Mouse (Mus musculus): ENCODE data around the gene Gfod2. TPM values are rescaled to one million over a fixed set of nuclear protein-coding genes. Genes with fewer than 3 reads are reported as not detected.

Gene Gfod2
- total and polyA plus RNA-seq, 3 experiments, result 7.0 to 8.3 TPM; not detected in 1

DNA sequence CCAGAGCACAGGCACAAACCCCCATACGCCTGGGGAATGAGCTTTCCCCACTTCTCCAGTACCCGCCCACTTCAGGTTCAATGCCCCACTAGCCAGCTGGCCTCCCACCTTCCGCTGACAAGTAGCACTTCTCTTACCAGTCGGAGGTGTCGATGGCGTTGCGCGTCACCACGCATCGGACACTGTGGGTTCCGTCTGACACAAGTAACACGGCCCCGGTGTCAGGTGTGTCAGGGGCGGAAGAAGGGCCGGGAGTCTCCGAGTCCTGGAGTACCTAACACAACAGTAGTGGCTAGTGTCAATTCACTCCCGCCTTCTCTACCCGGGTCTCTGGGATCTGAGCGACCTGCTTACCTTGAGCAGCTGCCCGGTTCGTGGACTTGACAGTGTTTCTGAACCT lies 57.9 kb downstream of the Gfod2 start:
- Histone ChIP-seq H3K4me3 (ENCODE audit: control insufficient read depth in 1 of 2, insufficient read depth in 1 of 2, low read depth in 2 of 2, low read length in 2 of 2) (peak overlapping the region; percentile 80 to 95), H3K36me3 (ENCODE audit: control insufficient read depth in 1 of 2, insufficient read depth in 2 of 2, low read length in 2 of 2) (no peaks in the 10 kb centered on the region; a peak in 2 of 4 replicates), H3K9me3 (replicated peaks; ENCODE audit: insufficient read depth, low read length) (no peaks in the 10 kb centered on the region), H3K79me2 (ENCODE audit: control insufficient read depth, insufficient read depth, low read length, poor library complexity) (peaks cover 3% of the 10 kb centered on the region; the same call in 1 of the 2 replicates), H3K4me1 (ENCODE audit: control insufficient read depth in 1 of 2, insufficient read depth in 2 of 2, low read length in 2 of 2) (peaks cover 0 to 6% of the 10 kb centered on the region in 2 experiments; a peak in 3 of 4 replicates), H3K27me3 (ENCODE audit: control insufficient read depth in 1 of 2, insufficient read depth in 2 of 2, low read length in 2 of 2) (no peaks in the 10 kb centered on the region), H3K9ac (ENCODE audit: control insufficient read depth, low read depth, low read length, poor library complexity, severe bottlenecking) (peak overlapping the region; percentile 92), H3K27ac (ENCODE audit: control insufficient read depth, low read depth, low read length) (peak overlapping the region; percentile 95)
- TF ChIP-seq SMC3 (IDR thresholded peaks at IDR 0.05; ENCODE audit: low read depth, low read length) (peak; percentile 5; the same call in 1 of the 2 replicates), POLR2A (IDR thresholded peaks at IDR 0.05; ENCODE audit: control insufficient read depth in 1 of 2, insufficient read depth in 1 of 2, low read depth in 1 of 2, low read length in 2 of 2, poor library complexity in 1 of 2) (no peak), JUND (IDR thresholded peaks at IDR 0.05; ENCODE audit: low read depth, low read length) (no peak), USF1 (IDR thresholded peaks at IDR 0.05; ENCODE audit: low read depth, low read length) (no peak), E2F4 (IDR thresholded peaks at IDR 0.05; ENCODE audit: borderline replicate concordance, low read depth, low read length) (no peak)
- peak; percentile 81 for DNase-seq (ENCODE audit: low read depth, low spot score)

GRCm38 (mm10) chr8:105699488-105700215 lies 58.8 kb downstream of the Gfod2 start:
- Histone ChIP-seq H3K4me3 (ENCODE audit: control insufficient read depth in 1 of 2, insufficient read depth in 1 of 2, low read depth in 2 of 2, low read length in 2 of 2) (no peak overlapping the region; a peak in 1 of 4 replicates), H3K36me3 (ENCODE audit: control insufficient read depth in 1 of 2, insufficient read depth in 2 of 2, low read length in 2 of 2) (no peaks in the 10 kb centered on the region; a peak in 3 of 4 replicates), H3K27ac (ENCODE audit: control insufficient read depth, low read depth, low read length) (no peak overlapping the region), H3K79me2 (ENCODE audit: control insufficient read depth, insufficient read depth, low read length, poor library complexity) (peaks cover 3% of the 10 kb centered on the region; the same call in 1 of the 2 replicates), H3K4me1 (ENCODE audit: control insufficient read depth in 1 of 2, insufficient read depth in 2 of 2, low read length in 2 of 2) (peaks cover 0 to 6% of the 10 kb centered on the region in 2 experiments; a peak in 3 of 4 replicates), H3K9ac (ENCODE audit: control insufficient read depth, low read depth, low read length, poor library complexity, severe bottlenecking) (peak overlapping the region; percentile 92), H3K27me3 (ENCODE audit: control insufficient read depth in 1 of 2, insufficient read depth in 2 of 2, low read length in 2 of 2) (no peaks in the 10 kb centered on the region), H3K9me3 (replicated peaks; ENCODE audit: insufficient read depth, low read length) (no peaks in the 10 kb centered on the region)
- TF ChIP-seq CHD2 (IDR thresholded peaks at IDR 0.05; ENCODE audit: low read length), result no peak
- no peak for TF ChIP-seq CHD1 (IDR thresholded peaks at IDR 0.05; ENCODE audit: low read depth, low read length)
- no peak for TF ChIP-seq ELF1 (IDR thresholded peaks at IDR 0.05; ENCODE audit: low read depth, low read length)
- no peak for TF ChIP-seq UBTF (IDR thresholded peaks at IDR 0.05; ENCODE audit: borderline replicate concordance, insufficient read depth, low read depth, low read length)
- TF ChIP-seq ZMIZ1 (IDR thresholded peaks at IDR 0.05; ENCODE audit: low read depth, low read length), result no peak
- no peak for TF ChIP-seq TCF12 (IDR thresholded peaks at IDR 0.05; ENCODE audit: low read depth, low read length)
- TF ChIP-seq POLR2AphosphoS2 (IDR thresholded peaks at IDR 0.05; ENCODE audit: low read length), result no peak
- TF ChIP-seq GABPA (IDR thresholded peaks at IDR 0.05; ENCODE audit: low read depth, low read length), result no peak
- TF ChIP-seq EP300 (IDR thresholded peaks at IDR 0.05; ENCODE audit: low read depth in 1 of 2, low read length in 2 of 2), result no peak
- no peak for TF ChIP-seq HCFC1 (IDR thresholded peaks at IDR 0.05; ENCODE audit: low read depth, low read length)
- TF ChIP-seq GATA1 (IDR thresholded peaks at IDR 0.05; ENCODE audit: low read depth, low read length), result no peak
- TF ChIP-seq MXI1 (IDR thresholded peaks at IDR 0.05; ENCODE audit: low read depth, low read length), result no peak
- no peak for DNase-seq (ENCODE audit: low read depth, low spot score)
